Mouse (Mus musculus): Measurements from ENCODE around the gene Hoxb6.

- TF ChIP-seq MAFK (IDR thresholded peaks at IDR 0.05; ENCODE audit: insufficient read depth, low read depth, low read length), result no peak
- TF ChIP-seq ZC3H11A (IDR thresholded peaks at IDR 0.05; ENCODE audit: borderline replicate concordance, low read depth, low read length), result no peak
- no peak for TF ChIP-seq ZNF384 (IDR thresholded peaks at IDR 0.05; ENCODE audit: low read depth, low read length)
- TF ChIP-seq HCFC1 (IDR thresholded peaks at IDR 0.05; ENCODE audit: borderline replicate concordance, insufficient read depth, low read length), result no peak
- no peak for TF ChIP-seq CHD2 (IDR thresholded peaks at IDR 0.05; ENCODE audit: low read depth, low read length)
Observed at GRCm38 (mm10) chr11:96313134-96313533, 20.9 kb downstream of the Hoxb6 start.
